Mouse (Mus musculus): Measurements from ENCODE around the gene Bcl11a. TPM values are rescaled to one million over a fixed set of nuclear protein-coding genes. Genes with fewer than 3 reads are reported as not detected.
A peak's percentile ranks its signal among the peaks of the same experiment; 100 is the strongest.

Bcl11a gene
- polyA plus RNA-seq, 1 experiment from 2014 or later = 0.95 TPM

- Histone ChIP-seq H3K36me3 (ENCODE audit: insufficient read depth, low read length) (no peaks in the 10 kb centered on the region), H3K27ac (no peak overlapping the region), H3K9ac (ENCODE audit: low read depth, low read length) (0 out of 2 replicates have a peak overlapping the region, but pooled peaks have one; percentile 40), H3K27me3 (ENCODE audit: insufficient read depth, low read length) (peaks cover 52% of the 10 kb centered on the region), H3K4me2 (ENCODE audit: low read length) (peak overlapping the region; percentile 95), H3K4me3 (replicated peaks; ENCODE audit: low read depth, low read length) (peak overlapping the region; percentile 58; the same call in 1 of the 2 replicates), H3K4me1 (replicated peaks; ENCODE audit: insufficient read depth, low read length) (peaks cover 13% of the 10 kb centered on the region; the same call in 1 of the 2 replicates), H3K9me3 (replicated peaks; ENCODE audit: low read length) (no peaks in the 10 kb centered on the region)
- ATAC-seq (replicated peaks; ENCODE audit: low FRiP score, low read depth) = no peak
- TF ChIP-seq CTCF (IDR thresholded peaks at IDR 0.05; ENCODE audit: low read depth) = no peak
- 37% methylated on average over 11 of the region's 11 CpGs for WGBS
- no peak for DNase-seq (ENCODE audit: low spot score)
Observed at GRCm38 (mm10) chr11:24082385-24083075, 4.7 kb downstream of the Bcl11a start.

DNA sequence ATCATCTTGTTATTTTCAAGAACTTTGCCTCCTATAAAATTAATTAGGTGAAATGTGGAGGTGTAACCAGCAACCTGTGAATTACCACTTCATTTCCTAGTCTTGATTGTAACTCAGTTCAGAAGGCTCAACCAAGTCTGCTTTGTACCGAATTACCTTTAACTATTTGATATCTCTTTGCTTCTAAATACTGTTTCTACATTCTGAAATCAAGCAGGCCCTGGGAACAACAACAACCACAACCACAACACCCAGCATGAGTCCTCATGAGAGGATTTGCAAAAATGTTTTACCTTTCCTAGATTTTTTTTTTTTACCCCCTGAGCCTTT lies 5.2 kb downstream of the Bcl11a start:
- no peak overlapping the region for H3K4me2 ChIP-seq (ENCODE audit: low read length)
- peaks cover 13% of the 10 kb centered on the region; the same call in 1 of the 2 replicates for H3K4me1 ChIP-seq (replicated peaks; ENCODE audit: insufficient read depth, low read length)
- H3K27ac ChIP-seq = no peak overlapping the region
- H3K9me3 ChIP-seq (replicated peaks; ENCODE audit: low read length) = no peaks in the 10 kb centered on the region
- H3K36me3 ChIP-seq (ENCODE audit: insufficient read depth, low read length) = no peaks in the 10 kb centered on the region
- no peak for ATAC-seq (replicated peaks; ENCODE audit: low FRiP score, low read depth)
- DNase-seq (ENCODE audit: low spot score) = no peak
- H3K9ac ChIP-seq (ENCODE audit: low read depth, low read length) = no peak overlapping the region
- H3K4me3 ChIP-seq (replicated peaks; ENCODE audit: low read depth, low read length) = no peak overlapping the region
- peaks cover 50% of the 10 kb centered on the region for H3K27me3 ChIP-seq (ENCODE audit: insufficient read depth, low read length)
- no peak for TF ChIP-seq CTCF (IDR thresholded peaks at IDR 0.05; ENCODE audit: low read depth)
- 51% methylated on average over 1 of the region's 1 CpGs for WGBS

DNA sequence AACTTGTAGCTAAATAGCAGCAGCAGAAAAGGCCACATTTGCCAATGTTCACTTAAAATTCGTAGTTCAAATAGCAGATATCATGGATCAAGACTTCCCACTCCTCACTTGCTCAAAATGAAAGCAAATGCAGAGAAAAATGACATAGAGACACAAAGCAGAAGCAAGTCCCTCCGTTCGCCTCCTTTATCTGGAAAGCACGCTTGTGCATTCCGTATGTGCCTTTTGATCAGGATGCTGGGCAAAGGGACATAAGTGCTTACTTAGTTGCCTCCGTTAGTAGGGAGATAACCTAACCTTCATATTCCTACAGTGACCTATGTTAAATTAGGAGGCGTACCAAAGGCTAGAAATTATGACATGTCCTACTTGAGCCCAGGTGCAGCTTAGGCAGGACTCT lies 5.6 kb downstream of the Bcl11a start:
- no peak overlapping the region for H3K4me2 ChIP-seq (ENCODE audit: low read length)
- H3K36me3 ChIP-seq (ENCODE audit: insufficient read depth, low read length) = no peaks in the 10 kb centered on the region
- H3K27ac ChIP-seq = no peak overlapping the region
- DNase-seq (ENCODE audit: low spot score) = no peak
- no peak overlapping the region for H3K4me3 ChIP-seq (replicated peaks; ENCODE audit: low read depth, low read length)
- no peaks in the 10 kb centered on the region for H3K9me3 ChIP-seq (replicated peaks; ENCODE audit: low read length)
- no peak overlapping the region for H3K9ac ChIP-seq (ENCODE audit: low read depth, low read length)
- no peak for ATAC-seq (replicated peaks; ENCODE audit: low FRiP score, low read depth)
- H3K27me3 ChIP-seq (ENCODE audit: insufficient read depth, low read length) = peaks cover 46% of the 10 kb centered on the region
- TF ChIP-seq CTCF (IDR thresholded peaks at IDR 0.05; ENCODE audit: low read depth) = no peak
- H3K4me1 ChIP-seq (replicated peaks; ENCODE audit: insufficient read depth, low read length) = peaks cover 13% of the 10 kb centered on the region; the same call in 1 of the 2 replicates
- WGBS = 83% methylated on average over 7 of the region's 7 CpGs

- DNase-seq (ENCODE audit: low spot score) (no peak), ATAC-seq (replicated peaks; ENCODE audit: low FRiP score, low read depth) (no peak)
- no peaks in the 10 kb centered on the region for H3K9me3 ChIP-seq (replicated peaks; ENCODE audit: low read length)
- H3K4me1 ChIP-seq (replicated peaks; ENCODE audit: insufficient read depth, low read length) = peaks cover 13% of the 10 kb centered on the region; the same call in 1 of the 2 replicates
- no peak overlapping the region for H3K4me2 ChIP-seq (ENCODE audit: low read length)
- 71% methylated on average over 3 of the region's 3 CpGs for WGBS
- no peaks in the 10 kb centered on the region for H3K36me3 ChIP-seq (ENCODE audit: insufficient read depth, low read length)
- no peak overlapping the region for H3K9ac ChIP-seq (ENCODE audit: low read depth, low read length)
- H3K4me3 ChIP-seq (replicated peaks; ENCODE audit: low read depth, low read length) = no peak overlapping the region
- no peak for TF ChIP-seq CTCF (IDR thresholded peaks at IDR 0.05; ENCODE audit: low read depth)
- H3K27ac ChIP-seq = no peak overlapping the region
- peaks cover 48% of the 10 kb centered on the region for H3K27me3 ChIP-seq (ENCODE audit: insufficient read depth, low read length)
Observed at GRCm38 (mm10) chr11:24084077-24084476, 6.2 kb downstream of the Bcl11a start.

- H3K36me3 ChIP-seq (ENCODE audit: insufficient read depth, low read length) = no peaks in the 10 kb centered on the region
- H3K27ac ChIP-seq = no peak overlapping the region
- H3K27me3 ChIP-seq (ENCODE audit: insufficient read depth, low read length) = peaks cover 51% of the 10 kb centered on the region
- DNase-seq (ENCODE audit: low spot score) (no peak), ATAC-seq (replicated peaks; ENCODE audit: low FRiP score, low read depth) (no peak)
- TF ChIP-seq CTCF (IDR thresholded peaks at IDR 0.05; ENCODE audit: low read depth) = no peak
- H3K9ac ChIP-seq (ENCODE audit: low read depth, low read length) = no peak overlapping the region
- no peak overlapping the region for H3K4me3 ChIP-seq (replicated peaks; ENCODE audit: low read depth, low read length)
- H3K4me2 ChIP-seq (ENCODE audit: low read length) = no peak overlapping the region
- H3K9me3 ChIP-seq (replicated peaks; ENCODE audit: low read length) = no peaks in the 10 kb centered on the region
- peaks cover 13% of the 10 kb centered on the region; the same call in 1 of the 2 replicates for H3K4me1 ChIP-seq (replicated peaks; ENCODE audit: insufficient read depth, low read length)
- WGBS = 84% methylated on average over 4 of the region's 4 CpGs
Observed at GRCm38 (mm10) chr11:24084590-24084989, 6.7 kb downstream of the Bcl11a start.

DNA sequence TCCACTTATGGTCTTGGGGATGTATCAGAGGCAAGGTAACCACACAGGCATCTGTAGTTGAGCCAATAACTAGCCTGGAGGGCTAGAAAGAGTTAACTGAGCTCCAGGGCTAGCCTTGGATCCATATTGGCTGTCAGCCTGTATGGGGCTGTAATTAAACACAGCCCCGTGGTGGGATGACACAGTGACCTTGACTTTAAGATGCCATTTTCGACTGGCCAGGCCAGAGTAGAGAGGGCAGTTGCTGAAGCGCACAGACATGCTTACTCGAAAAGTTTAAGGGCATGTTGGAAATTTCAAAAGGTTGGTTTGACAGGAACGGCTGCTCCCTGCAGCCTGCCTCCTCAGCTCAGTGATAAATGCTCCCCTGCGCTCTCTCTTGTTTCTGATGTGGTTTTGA lies 8.1 kb downstream of the Bcl11a start:
- WGBS = 45% methylated on average over 6 of the region's 6 CpGs
- peaks cover 50% of the 10 kb centered on the region for H3K27me3 ChIP-seq (ENCODE audit: insufficient read depth, low read length)

More for the DNA sequence above, 8.1 kb downstream of the Bcl11a start:
- H3K4me2 ChIP-seq (ENCODE audit: low read length) = no peak overlapping the region
- TF ChIP-seq CTCF (IDR thresholded peaks at IDR 0.05; ENCODE audit: low read depth) = no peak
- no peaks in the 10 kb centered on the region for H3K36me3 ChIP-seq (ENCODE audit: insufficient read depth, low read length)
- no peak overlapping the region for H3K9ac ChIP-seq (ENCODE audit: low read depth, low read length)
- 0 out of 2 replicates have a peak, but pooled peaks cover 6% of the 10 kb centered on the region for H3K4me1 ChIP-seq (replicated peaks; ENCODE audit: insufficient read depth, low read length)
- H3K4me3 ChIP-seq (replicated peaks; ENCODE audit: low read depth, low read length) = no peak overlapping the region
- DNase-seq (ENCODE audit: low spot score) (no peak), ATAC-seq (replicated peaks; ENCODE audit: low FRiP score, low read depth) (no peak)
- no peaks in the 10 kb centered on the region for H3K9me3 ChIP-seq (replicated peaks; ENCODE audit: low read length)
- H3K27ac ChIP-seq = no peak overlapping the region

All from kidney, postnatal 0 days (tissue).